Mouse (Mus musculus) liver, adult 2 months (tissue): ENCODE results near the gene Cpa2. TPM values are rescaled to one million over a fixed set of nuclear protein-coding genes. Genes with fewer than 3 reads are reported as not detected.

Experiments used
- DNase-seq: peaks from one replicate; pipeline ENCODE4 v3.0.0-alpha.2; 2011; ENCODE audit warnings: low read depth, low spot score; ENCODE audit errors: extremely low read depth
- H3K27ac ChIP-seq: fragments of 200-500 bp; replicated peaks from 2 replicates; pipeline ENCODE4 v1.5.1; 2012; ENCODE audit warnings: low read depth, mild to moderate bottlenecking, control low read depth, inconsistent platforms, low read length; ENCODE audit not compliant: insufficient read depth
- H3K27me3 ChIP-seq: fragments of 200-500 bp; 2 replicates; pipeline ENCODE4 v1.6.1; 2012; ENCODE audit warnings: mild to moderate bottlenecking, moderate library complexity, low read length, inconsistent platforms; ENCODE audit not compliant: control insufficient read depth, insufficient read depth
- H3K36me3 ChIP-seq: fragments of 200-500 bp; 2 replicates; pipeline ENCODE4 v1.6.1; 2012; ENCODE audit warnings: low read length, inconsistent platforms; ENCODE audit not compliant: control insufficient read depth, insufficient read depth
- H3K4me1 ChIP-seq: fragments of 200-500 bp; 2 replicates; pipeline ENCODE4 v1.6.1; 2011; ENCODE audit warnings: low read length; ENCODE audit not compliant: control insufficient read depth, insufficient read depth
- H3K4me3 ChIP-seq: fragments of 200-500 bp; 2 replicates; pipeline ENCODE4 v1.5.1; 2011; ENCODE audit warnings: low read depth, mild to moderate bottlenecking, control low read depth, low read length, moderate library complexity; ENCODE audit not compliant: insufficient read depth
- H3K79me2 ChIP-seq: fragments of 200-500 bp; 2 replicates; pipeline ENCODE4 v1.6.1; 2012; ENCODE audit warnings: inconsistent platforms, mild to moderate bottlenecking, low read length, moderate library complexity; ENCODE audit not compliant: control insufficient read depth, insufficient read depth
- H3K9ac ChIP-seq: fragments of 200-500 bp; 2 replicates; pipeline ENCODE4 v1.6.1; 2012; ENCODE audit warnings: low read depth, mild to moderate bottlenecking, control low read depth, inconsistent platforms, low read length
- CTCF ChIP-seq: fragments of 200-500 bp; IDR thresholded peaks from 2 replicates; pipeline ENCODE4 v1.5.1; 2011; ENCODE audit warnings: low read depth, low read length, control low read depth
- POLR2A ChIP-seq: fragments of 200-500 bp; IDR thresholded peaks from 2 replicates; pipeline ENCODE4 v1.6.1; 2011; ENCODE audit warnings: low read length, control low read depth; ENCODE audit not compliant: insufficient read depth; ENCODE audit errors: extremely low read depth
- whole genome bisulfite sequencing: fragments of 180-500 bp; shearing (Covaris S2); methylation state at CpG from one replicate; pipeline ENCODE4 v1.1.7; 2018; 5-methylcytosine and 5-hydroxymethylcytosine counted together
- polyA plus RNA-seq: library from polyadenylated mRNA; depleted of rRNA; stranded (reverse); fragments of >200 nt; gene quantifications from 2 replicates; pipeline ENCODE4 v1.2.3, GENCODE M21; 2012
- total RNA-seq: library from RNA; depleted of rRNA; stranded (reverse); fragments of >200 nt; gene quantifications from 2 replicates; pipeline ENCODE4 v1.2.3, GENCODE M21; 2014

Cpa2 gene
- total and polyA plus RNA-seq, 2 experiments: 32.6 TPM; not detected in 1

DNA sequence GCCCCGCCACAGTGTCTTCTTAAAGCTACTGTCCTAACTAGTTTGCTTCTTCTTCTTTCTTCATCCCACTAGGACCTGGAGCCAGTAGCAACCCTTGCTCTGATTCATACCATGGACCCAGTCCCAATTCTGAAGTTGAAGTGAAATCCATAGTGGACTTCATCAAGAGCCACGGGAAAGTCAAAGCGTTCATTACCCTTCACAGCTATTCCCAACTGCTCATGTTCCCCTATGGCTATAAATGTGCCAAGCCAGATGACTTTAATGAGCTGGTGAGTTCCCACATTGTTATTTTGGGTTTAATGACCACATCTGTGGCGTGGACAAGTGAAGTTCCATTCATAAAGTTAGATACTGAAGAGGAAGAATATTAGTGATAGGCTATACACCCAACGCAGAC, 12.7 kb downstream of the Cpa2 start:
- WGBS: 93% methylated on average over 5 of the region's 5 CpGs
- no peak for DNase-seq
- TF ChIP-seq CTCF (no peak), POLR2A (no peak)
- Histone ChIP-seq H3K9ac (no peak overlapping the region), H3K36me3 (no peaks in the 10 kb centered on the region), H3K27me3 (peaks cover 2% of the 10 kb centered on the region; the same call in 1 of the 2 replicates), H3K79me2 (no peaks in the 10 kb centered on the region), H3K4me3 (no peak overlapping the region), H3K27ac (no peak overlapping the region), H3K4me1 (no peaks in the 10 kb centered on the region)

DNA sequence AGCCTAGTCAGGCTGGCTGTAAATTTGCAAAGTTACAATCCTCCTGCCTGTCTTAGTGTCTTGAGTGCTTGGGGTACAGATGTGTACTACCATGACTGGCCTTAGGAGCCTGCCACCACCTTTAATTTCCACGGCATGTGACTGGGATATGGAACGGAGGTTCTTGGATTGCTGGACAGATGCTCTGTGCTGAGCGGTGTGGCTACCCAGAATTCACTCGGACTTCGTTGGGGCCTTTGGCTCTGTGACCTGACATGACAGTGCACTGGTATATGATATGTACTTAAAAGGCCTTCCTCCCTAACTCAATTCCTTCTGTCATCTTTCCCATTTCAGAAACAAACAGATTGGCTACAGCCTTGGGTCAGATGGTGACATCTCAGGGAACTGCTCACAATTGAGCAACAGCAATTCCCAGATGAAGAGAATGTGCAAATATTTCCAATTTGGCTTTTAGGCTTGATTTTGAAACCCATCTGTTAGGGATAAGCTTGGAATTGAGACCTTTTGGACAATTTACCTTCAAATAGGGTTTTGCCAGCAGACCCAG, 13.3 kb downstream of the Cpa2 start:
- peak; percentile 22 for DNase-seq
- TF ChIP-seq POLR2A (no peak), CTCF (no peak)
- Histone ChIP-seq H3K4me3 (no peak overlapping the region), H3K27ac (no peak overlapping the region), H3K36me3 (no peaks in the 10 kb centered on the region), H3K4me1 (no peaks in the 10 kb centered on the region), H3K27me3 (peaks cover 2% of the 10 kb centered on the region; the same call in 1 of the 2 replicates), H3K9ac (no peak overlapping the region), H3K79me2 (no peaks in the 10 kb centered on the region)
- 86% methylated on average over 5 of the region's 5 CpGs for WGBS

DNA sequence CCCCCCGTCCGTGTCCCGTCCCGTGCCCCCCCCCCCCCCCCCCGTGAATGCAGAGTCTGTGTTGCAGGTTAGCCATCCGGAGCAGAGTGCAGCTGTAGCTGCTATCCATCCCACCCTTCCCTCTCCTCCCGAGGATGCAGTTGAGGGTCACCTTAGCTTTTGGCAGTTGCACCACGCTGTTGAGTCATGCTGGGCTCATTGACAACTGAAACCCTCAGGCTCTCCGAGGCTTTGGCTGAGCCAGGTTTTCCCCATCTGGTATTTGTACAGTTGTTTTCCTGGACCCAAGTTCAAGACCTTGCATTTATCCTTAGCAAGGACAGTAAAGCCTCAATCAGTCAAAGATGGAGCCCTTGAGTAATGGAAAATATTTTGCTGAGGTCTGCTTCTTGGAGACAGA, 14.7 kb downstream of the Cpa2 start:
- Histone ChIP-seq H3K79me2 (no peaks in the 10 kb centered on the region), H3K9ac (no peak overlapping the region), H3K4me3 (no peak overlapping the region), H3K36me3 (no peaks in the 10 kb centered on the region), H3K27ac (no peak overlapping the region), H3K27me3 (0 out of 2 replicates have a peak, but pooled peaks cover 2% of the 10 kb centered on the region), H3K4me1 (no peaks in the 10 kb centered on the region)
- TF ChIP-seq POLR2A (no peak), CTCF (no peak)
- DNase-seq: no peak
- 45% methylated on average over 4 of the region's 9 CpGs for WGBS

DNA sequence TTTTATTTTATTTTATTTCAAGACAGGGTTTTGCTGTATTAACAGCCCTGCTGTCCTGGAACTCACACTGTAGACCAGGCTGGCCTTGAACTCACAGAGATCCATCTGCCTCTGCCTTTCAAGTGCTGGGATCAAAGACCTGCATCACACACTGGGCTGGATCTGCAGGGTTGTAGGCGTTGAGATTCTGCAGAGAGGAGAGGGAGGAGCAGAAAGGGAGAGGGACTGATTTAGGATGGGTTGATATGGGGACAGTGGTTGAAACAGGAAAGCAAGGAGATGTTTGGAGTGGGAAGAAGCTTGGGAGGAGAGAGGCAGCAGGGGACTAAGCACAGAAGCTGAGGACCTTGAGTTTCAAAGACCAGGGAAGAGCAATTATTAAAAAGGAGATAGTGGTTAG, 18.3 kb downstream of the Cpa2 start:
- Histone ChIP-seq H3K4me3 (no peak overlapping the region), H3K9ac (no peak overlapping the region), H3K27me3 (no peaks in the 10 kb centered on the region), H3K27ac (no peak overlapping the region), H3K36me3 (no peaks in the 10 kb centered on the region), H3K79me2 (no peaks in the 10 kb centered on the region), H3K4me1 (peaks cover 1% of the 10 kb centered on the region; the same call in 1 of the 2 replicates)
- no peak for DNase-seq
- 46% methylated on average over 1 of the region's 1 CpGs for WGBS
- TF ChIP-seq POLR2A: no peak
- no peak for TF ChIP-seq CTCF

DNA sequence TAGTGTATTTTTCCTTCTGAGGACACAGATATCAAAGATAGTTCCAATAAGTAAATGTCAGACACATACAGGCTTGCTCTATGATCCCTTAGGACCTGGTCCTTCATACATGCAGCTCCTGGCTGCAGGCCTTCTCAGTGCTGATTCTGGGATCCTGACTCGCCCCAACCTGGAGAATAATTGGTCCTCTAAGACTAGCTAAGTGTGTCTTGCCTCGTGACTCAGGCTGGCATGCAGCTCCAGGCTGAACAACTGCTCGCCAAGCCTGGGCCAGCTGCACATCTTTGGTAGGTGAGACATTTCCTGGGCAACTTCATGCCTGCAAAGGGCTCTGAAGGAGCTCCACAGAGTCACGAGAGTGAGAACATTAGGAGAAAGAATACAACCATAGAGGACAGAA, 20.8 kb downstream of the Cpa2 start:
- no peaks in the 10 kb centered on the region for H3K27me3 ChIP-seq
- no peaks in the 10 kb centered on the region for H3K36me3 ChIP-seq
- no peaks in the 10 kb centered on the region for H3K79me2 ChIP-seq
- WGBS: 93% methylated on average over 4 of the region's 4 CpGs
- no peak overlapping the region for H3K27ac ChIP-seq
- H3K9ac ChIP-seq: no peak overlapping the region
- TF ChIP-seq CTCF (no peak), POLR2A (no peak)
- peaks cover 8% of the 10 kb centered on the region; the same call in 1 of the 2 replicates for H3K4me1 ChIP-seq
- DNase-seq: no peak
- H3K4me3 ChIP-seq: no peak overlapping the region

DNA sequence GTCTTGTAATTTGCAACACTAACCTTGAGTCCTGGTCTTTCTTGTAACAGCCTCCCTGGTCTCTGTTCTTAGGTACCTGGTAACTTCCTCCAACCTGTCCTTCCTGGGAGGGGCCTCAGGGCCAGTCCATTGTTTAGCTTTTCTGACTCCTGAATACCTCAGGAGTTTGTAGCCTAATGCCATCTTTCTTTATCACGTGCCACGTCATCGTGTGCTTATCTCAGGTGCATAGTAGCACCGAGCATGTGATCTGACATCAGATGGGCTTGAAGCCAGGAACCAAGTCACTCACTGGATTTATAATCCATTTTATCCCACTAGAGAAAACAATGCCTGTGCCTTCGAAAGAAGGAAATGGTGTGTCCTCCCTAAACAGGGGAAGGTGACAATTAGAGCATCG, 22.2 kb downstream of the Cpa2 start:
- Histone ChIP-seq H3K36me3 (no peaks in the 10 kb centered on the region), H3K9ac (no peak overlapping the region), H3K79me2 (no peaks in the 10 kb centered on the region), H3K4me3 (no peak overlapping the region), H3K27ac (no peak overlapping the region), H3K4me1 (peaks cover 8% of the 10 kb centered on the region; the same call in 1 of the 2 replicates), H3K27me3 (no peaks in the 10 kb centered on the region)
- WGBS: 41% methylated on average over 6 of the region's 6 CpGs
- peak; percentile 35 for DNase-seq
- no peak for TF ChIP-seq CTCF
- no peak for TF ChIP-seq POLR2A
